Mouse (Mus musculus): ENCODE measurements at regions not wholly inside any gene's neighbourhood (a gene's known extent, or its start where the extent isn't known, plus 50 kb on each side); places are given as distances from the start of the nearest gene placed in this dataset.

DNA sequence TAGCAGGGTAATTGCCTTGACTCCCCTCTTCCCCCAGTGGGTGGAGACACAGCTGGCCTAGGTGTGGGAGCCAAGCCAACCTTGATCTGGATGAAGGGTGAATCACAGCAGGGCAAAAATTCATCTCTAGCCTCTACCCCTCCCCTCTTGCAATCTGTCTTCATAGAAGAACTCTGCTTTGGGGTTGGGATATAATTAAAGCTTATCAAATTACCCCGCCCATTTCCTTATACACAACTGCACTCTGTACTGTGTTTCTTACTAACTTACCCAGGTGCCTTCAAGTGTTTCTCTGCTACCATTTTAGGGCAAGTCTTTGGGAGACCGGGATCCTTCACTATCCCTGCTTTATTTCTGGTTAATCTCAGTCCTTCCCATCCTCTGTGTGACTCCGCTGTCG is 138.7 kb upstream of the Plcz1 start:
- in situ Hi-C loops (cut with MboI, MseI) = no loop called here

DNA sequence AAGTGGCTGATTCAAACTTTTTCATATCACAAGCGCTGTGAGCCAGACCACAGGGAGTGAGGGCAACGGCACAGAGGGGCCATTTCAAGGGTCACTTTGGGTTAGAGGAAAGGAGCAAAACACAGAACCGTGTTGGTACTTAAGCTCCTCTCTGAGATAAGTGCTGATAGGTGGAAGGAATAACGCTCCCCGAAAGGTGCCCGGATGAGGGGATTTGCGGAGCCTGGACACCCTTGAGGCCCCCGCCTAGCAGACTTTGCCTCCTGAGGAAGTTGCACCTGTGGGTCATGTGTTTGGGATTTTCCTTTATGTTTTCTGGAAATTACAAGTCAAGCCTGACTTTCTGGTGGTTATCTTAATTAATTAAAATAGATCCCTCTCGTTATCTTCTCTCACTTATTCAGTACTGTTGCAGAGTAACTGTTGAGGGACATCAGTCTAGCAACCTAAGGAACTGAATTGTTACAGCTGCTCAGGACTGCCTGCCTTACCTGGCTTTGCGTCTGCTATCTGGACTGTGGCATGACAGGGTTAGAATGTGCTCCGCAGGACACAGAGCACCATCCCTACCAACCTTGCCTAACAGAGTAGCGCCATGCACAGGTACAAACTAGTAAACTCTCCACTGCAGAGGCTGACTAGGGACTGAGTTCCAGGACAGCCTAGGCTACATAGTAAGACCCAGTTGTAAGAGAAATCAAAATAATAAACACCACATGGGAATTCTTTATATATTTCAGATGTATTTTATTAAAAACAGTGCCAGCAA is 137.4 kb upstream of the Plcz1 start:
- in situ Hi-C loops (cut with MboI, MseI) = no loop called here

DNA sequence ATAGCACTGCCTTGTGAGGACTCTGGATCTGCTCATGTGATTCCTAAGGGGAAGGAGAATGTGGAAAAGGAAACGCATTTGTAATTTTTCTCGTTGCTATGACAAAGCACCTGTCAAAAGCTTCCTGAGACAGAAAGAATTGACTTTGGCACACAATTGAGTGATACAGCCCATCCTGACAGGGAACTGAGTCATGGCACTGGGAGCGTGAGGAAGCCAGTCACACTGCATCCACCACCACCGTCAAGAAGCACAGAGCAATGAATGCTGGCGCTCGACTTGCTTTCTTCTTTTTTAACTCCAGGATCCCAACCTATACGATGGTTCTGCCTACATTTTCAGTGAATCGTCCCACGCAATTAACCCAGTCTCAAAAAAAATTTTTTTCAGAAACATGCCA is 131.5 kb upstream of the Plcz1 start:
- in situ Hi-C loops (cut with MboI, MseI) = no loop called here

DNA sequence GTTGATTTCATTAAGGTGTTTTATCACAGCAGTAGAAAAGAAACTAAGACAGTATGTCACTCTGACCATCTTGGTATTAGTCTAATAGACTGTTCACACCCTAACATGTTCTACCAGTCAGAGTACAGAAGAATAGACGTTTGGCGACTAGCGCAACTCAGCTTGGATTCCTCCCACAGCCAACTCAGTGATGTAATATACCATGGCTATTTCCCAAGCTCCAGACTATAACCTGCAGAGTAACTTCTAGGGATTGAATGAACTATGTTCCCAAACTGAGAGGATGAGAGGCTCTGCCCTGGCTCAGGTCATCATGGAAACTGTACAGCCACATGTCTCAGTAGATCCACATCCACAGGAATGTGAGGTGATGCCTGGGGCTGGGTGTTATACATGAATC is 128.6 kb upstream of the Plcz1 start:
- in situ Hi-C loops (cut with MboI, MseI) = no loop called here

DNA sequence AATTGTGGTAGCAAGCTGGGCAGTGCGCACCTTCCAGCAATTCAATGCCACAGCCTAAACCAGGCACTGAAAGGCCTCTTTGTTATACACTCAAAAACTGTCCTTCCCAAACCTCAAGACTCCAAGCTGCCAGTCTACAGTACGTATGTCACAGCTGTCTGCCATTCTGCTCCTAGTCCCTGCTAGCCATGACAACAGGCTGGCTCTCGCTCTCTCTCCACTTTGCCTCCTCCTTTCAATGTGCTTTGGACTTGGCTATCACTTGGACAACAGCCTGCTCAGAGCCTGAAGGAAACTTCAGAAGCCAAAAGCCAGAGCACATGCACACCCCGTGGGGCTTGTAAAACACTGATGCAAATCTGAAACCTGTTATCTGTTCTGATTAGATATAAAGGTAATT is 125.9 kb upstream of the Plcz1 start:
- in situ Hi-C loops (cut with MboI, MseI) = no loop called here

DNA sequence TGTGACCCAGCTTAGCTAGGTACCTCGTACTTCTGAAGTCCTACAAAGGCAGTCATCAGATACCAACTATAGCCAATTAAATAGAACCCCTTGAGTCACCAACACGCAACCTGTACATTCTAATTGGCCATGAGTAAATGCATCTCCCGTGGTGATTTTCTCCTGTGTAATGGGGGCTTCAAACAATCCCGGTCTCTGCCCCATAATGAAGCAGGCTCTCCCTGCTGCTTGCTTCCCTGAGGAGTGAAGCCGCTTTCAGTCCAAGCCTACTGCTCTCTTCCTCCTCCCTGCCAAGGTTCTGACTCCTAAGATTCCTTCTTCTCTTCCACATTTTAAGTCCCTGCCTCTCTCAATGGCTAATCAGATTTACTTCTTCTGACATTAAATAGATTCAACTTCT is 121.5 kb upstream of the Plcz1 start:
- in situ Hi-C loops (cut with MboI, MseI) = no loop called here

DNA sequence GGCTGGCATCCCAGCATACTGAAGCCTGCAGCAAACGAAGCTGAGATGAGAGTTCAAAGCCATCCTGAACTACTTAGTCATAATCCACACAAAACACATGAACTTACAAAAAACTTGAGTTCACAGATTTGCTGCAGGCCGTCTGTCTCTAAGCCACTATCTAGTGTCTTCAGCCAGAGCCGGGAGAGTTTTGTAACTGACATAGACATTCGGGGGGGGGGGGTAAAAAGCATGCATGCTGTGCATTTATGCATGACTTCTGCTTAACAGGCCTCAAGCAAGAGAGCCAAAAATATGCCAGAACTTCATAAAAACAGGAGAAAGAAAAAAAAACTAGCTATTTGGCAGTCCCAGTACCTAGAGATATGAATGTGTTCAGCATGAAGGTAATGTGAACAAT is 120.2 kb upstream of the Plcz1 start:
- in situ Hi-C loops (cut with MboI, MseI) = no loop called here

DNA sequence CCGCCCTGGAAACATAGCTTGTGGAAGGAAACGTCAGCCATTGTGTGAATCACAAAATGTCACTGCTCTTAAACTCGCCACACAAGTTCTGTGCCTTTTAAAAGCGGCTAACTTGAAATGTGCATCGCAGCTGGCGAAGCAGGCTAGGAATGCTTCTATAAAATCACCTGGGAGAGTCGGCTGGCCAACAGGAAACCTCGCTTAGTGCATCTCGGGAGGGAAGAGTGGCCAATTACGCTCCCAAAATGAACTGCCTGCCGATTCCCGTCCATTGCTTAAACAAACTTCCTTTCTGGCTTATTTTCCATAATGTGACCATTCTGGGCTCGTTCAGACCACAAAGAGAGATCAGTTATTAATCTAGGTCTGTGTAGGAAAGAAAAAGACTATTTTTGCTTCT is 119.7 kb upstream of the Plcz1 start:
- in situ Hi-C loops (cut with MboI, MseI) = no loop called here

DNA sequence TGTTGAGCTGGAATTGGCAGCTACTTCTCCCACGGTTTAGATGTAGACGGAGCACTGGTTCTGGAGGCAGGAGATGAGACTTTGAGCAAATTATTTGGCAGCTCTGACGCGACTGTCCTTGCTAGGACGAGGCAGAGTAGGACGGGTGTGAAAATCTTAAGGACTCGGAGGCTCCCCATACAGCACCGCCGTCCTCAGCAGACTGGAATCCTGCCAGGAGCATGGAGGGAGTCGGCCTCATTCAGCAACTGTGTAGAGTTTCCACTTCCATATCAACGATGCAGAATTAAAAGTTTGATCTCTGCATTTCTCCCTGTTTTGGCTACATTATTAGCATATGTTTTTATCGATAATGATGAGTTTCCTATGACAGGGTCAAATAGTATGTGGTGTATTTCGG is 117.7 kb upstream of the Plcz1 start:
- in situ Hi-C loops (cut with MboI, MseI) = no loop called here

DNA sequence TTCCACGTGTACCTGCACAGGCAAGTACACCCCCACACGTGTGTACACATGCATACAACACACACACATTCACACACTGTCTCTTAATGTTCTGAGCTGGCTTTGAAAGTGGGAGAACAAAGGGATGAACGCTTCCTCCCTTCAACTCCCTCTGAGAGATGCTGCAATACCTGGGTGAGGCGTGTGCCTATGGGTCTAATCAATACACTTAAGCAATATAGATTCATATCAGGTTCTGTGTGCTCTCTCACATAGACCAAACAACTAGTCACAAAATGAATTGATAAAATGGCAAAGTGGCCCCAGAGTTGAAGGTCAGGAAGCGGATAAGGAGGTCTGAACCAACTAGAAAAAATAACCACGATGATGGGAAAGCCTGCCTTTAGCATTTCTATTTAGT is 116.1 kb upstream of the Plcz1 start:
- in situ Hi-C loops (cut with MboI, MseI) = no loop called here

DNA sequence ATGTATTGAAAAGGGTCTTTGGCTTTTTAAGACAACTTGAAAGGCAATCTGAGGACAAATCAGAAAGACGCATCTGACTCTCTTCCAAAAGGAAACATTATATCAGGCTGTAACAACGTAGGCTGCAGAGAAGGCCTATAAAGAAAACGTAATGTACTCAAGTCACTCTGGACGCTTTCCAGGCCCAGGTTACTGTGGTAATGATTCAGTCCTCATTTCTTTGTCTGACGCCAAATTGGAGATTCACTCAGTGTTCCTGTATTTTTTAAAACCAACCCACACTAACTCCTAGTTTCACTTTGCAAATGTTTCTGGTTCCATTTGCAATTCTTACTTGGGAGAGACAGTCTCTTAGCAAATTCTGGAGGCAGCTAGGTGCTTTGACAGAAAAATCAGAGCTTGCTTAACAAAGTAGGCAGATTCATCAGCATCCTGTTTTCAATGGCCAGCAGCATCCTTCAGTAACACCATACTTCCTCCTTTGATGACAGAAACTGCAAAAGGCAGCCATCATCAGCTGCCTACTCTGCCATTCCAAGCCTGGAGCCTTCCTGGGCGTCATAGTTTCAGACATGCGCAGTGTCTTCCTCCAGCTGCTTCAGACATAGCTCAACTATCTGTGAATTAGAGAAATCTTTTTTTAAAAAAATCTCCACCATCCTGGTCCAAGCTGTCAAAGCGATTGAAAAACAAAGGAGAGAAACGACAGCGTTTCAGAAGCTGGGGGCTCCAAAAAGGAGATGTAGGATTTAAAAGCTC is 111.3 kb upstream of the Plcz1 start:
- in situ Hi-C loops (cut with MboI, MseI) = no loop called here

DNA sequence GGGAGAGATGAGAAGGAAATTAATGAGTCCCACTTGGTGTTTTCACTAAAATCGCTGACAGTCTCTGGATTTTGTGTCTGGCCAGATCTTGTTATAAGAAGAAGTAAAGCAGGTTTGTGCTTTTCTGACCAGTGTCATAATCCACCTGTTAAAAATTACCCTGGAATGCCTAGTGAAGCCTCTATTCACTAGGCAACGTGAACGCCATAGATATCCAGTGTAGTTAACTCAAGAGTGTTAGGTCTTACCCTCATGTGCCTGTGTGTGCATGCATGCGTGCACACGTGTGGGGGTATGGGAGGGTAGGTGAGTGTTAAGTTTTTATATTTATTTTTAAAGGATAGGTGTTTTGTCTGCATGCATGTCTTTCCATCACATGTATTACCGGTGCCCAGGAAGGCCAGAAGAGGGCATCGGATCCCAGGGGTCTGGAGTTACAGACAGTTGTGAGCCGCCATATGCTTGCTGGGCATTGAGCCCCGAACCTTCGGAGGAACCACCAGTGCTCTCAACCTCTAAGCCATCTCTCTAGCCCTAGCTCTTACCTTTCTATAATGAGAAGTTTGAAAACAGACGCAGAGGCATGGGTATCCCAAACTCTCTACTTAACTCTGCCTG is 107.5 kb upstream of the Plcz1 start:
- in situ Hi-C loops (cut with MboI, MseI) = no loop called here

DNA sequence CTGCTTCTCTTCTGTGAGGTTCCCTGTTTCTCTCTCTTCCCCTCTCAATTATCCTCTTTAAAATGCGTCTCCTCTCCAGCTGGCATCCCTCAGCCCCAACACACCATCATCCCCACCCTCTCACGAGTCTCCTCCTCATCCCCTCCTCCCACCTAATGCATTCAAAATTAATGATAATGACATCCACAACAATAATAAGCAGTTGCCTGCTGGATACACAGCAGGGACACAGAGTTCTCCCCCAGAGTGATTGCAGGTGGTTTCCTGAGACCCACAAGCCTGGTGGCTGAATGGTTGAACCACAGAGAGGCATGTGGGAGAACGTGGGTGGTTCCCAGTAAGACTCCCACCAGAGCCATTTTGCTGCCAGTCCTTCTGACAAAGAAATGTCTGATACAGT is 106.9 kb upstream of the Plcz1 start:
- in situ Hi-C loops (cut with MboI, MseI) = no loop called here

DNA sequence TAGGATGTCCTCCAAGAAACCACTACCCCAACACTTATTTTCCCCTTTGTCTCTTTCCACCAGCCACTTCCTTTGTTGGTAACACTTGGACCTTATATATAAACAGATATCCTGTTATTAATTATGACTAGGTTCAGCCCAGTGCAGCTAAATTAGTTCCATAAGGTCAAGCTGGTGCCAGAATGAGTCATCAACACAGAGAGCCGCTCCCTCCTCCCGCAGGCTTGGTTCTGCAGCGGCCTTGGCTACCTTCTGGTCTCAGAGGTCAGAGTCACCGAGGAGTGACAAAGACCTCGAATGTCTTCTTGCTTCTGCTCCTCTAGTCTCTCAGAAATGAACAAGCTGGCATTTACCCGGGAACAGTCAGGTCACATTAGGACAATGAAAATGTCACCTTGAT is 106.5 kb upstream of the Plcz1 start:
- in situ Hi-C loops (cut with MboI, MseI) = no loop called here

DNA sequence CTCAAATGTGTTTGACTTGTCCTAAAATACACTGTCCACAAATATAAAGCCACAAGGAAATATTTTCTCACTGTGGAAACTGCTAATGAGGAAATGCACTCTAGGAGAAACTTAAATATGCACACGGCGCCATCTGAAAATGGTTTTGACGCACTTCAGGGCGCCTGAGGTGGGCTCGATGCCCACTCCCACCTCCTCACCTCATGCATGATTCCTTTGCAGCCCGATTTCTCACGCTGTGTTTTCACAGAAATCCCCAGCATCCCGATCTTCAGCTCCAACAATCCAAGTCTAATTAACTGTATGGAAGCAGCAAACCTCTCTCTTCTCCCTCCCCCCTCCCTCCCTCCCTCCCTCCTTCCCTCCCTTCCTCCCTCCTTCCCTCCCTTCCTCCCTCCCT is 92.5 kb upstream of the Plcz1 start:
- in situ Hi-C loops (cut with MboI, MseI) = no loop called here

DNA sequence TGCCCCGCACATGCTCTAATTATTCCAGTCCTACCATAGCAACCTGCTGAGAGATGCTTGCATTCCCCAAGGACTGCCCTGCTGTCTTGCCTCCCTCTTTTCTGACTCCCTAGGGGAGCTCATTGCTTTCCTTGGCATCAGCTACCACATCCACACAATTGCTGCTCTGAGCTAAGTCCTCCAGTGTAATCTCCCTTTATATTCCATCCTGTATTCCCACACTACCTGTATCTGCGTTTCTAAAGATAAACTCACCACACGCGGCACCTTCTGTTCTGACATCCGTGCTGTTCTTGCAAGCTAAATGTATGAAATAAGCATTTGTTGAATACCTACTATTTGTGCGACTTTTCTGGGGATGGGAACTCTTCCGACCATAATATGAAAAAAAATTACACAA is 85.4 kb upstream of the Plcz1 start:
- in situ Hi-C loops (cut with MboI, MseI) = no loop called here

DNA sequence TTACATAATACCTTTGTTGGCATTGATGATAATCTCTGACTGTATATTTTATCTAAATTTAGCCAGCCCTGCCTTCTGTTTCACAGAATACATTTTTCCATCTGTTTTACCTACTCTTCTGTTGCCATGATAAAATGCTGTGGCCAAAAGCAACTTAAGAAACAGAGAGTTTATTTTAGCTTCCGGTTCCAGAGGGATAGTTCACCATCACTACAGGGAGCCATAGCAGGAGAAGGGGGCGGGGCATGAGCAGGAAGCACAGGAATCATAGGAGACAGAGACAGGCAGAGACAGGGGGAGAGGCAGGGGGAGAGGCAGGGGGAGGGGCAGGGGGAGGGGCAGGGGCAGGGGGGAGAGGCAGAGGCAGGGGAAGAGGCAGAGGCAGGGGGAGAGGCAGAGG is 72.8 kb upstream of the Plcz1 start:
- in situ Hi-C loops (cut with MboI, MseI) = no loop called here

DNA sequence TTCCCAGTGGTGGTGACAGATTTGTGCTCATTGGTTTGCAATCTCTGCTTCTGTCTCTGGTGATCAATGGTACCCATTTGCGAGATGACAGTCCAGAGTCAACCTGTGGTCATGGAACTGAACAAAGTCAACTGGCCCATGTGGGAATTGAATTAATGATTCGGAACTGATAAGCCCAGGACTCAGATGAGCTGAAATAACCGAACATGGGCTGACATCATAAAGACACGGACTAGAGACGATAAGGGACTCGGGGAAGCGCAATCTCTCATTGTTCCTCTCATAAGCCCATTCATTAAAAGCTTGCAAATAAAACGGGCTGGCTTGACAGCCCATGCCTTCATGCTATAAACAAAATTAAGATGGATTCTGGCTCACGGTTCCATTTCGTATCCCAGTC is 70.8 kb upstream of the Plcz1 start:
- in situ Hi-C loops (cut with MboI, MseI) = no loop called here

DNA sequence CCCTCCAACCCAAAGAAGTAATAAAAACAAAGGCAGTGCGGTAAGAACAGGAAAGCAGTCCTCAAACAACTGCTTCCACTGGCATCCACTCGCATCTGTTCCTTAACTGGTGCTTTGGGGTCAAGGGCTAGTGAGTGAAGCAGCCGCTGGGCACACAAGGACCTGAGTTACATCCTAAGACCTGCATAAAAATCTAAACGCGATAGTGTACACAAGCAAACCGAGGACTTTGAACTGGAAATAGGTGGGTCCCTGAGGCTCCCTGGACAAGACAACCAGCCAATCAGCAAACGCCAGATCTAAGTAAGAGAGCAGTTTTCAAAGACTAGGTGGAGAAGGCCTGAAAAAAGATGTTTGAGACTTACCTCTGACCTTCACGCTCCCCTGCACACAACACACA is 66.8 kb upstream of the Plcz1 start:
- in situ Hi-C loops (cut with MboI, MseI) = no loop called here

DNA sequence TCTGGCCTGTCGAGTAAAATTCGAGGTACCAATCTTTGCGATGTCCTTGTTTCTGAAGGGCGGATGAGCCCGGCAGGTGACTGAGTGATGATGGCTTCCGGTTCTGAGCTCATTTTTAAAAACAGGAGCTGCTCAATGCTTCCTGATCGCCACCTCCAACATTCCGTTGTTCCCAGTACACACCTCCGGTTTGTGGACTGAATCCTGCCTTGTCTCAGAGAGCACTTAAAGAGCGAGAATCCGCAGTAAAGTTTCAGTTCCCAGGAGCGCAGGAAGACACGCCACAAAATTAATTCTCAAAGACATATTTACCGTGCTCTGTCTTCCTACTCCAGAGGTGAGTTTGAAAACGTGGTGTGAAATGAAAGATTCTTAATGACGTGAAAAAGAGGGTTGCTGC is 66.4 kb upstream of the Plcz1 start:
- in situ Hi-C loops (cut with MboI, MseI) = no loop called here

DNA sequence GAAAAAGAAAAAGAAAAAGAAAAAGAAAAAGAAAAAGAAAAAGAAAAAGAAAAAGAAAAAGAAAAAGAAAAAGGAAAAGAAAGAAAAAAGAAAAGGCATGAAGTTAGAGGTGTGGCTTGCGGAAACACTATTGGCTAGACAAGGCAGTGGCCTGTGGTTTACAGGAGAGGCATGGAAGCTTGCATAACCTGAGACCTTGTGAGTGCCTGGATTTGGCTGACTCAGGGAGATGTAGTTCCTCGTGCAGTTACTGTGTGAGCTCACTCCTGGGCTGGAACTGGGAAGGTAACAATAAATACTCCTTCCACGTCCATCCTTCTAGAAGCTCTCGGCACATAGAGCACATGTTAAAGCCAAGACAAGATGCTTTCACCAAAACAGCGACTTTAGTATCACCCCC is 64.9 kb upstream of the Plcz1 start:
- in situ Hi-C loops (cut with MboI, MseI) = no loop called here

DNA sequence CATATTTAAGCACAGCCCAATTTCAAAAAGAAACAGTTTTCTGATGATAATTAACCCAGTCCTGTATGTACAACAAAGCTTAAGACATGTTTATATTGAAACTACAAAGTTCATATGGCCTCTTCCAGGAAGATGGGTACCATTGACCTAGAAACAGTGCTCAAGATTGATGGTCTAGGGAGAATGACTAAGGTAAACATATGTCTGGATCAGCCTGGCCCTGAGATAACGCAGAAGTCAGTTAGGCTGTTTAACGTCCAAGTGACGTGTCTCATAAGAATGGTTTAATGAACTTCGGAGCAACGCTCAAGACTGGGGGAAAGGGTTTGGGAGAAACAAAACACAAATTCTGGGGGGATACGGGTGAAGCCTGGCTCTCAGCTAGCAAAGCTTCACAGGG is 60.8 kb upstream of the Plcz1 start:
- in situ Hi-C loops (cut with MboI, MseI) = no loop called here

DNA sequence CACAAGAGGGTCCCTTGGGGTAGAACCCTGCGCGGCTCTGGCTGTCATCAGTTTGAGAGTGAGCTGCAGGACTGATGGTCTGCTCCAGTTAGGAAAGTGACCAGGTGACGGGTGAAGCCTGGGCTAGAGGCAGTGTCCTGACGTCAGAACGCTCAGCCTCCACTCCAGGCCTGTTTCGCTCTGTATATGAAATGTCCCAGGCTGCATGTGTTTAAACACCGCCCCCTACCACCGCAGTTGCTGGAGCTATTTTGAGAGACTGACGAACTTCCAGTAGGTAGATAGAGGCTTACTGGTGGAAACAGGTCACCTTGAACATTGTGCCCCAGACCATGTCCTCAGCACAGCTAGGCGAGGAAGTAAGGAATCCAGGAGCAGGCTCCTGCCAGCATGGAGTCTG is 54.2 kb upstream of the Plcz1 start:
- in situ Hi-C loops (cut with MboI, MseI) = no loop called here
